Mouse (Mus musculus) embryonic stem cell, embryonic (primary cell): ENCODE measurements at regions not wholly inside any gene's neighbourhood (a gene's known extent, or its start where the extent isn't known, plus 50 kb on each side); places are given as distances from the start of the nearest gene placed in this dataset.

Experiments
- CTCF ChIA-PET, 4 experiments: fragments of 300-600 bp in 2 of 4; fragments of 350-600 bp in 2 of 4; sonication (Branson Sonifier 250); formaldehyde crosslinking; loops; one replicate each; lab custom pipeline; 2022; ENCODE audit warnings: inconsistent platforms in 2 of 4; lab: Charles Lee
- POLR2A ChIA-PET, 4 experiments: fragments of 300-600 bp in 2 of 4; fragments of 350-600 bp in 2 of 4; sonication (Branson Sonifier 250); formaldehyde crosslinking; loops; one replicate each; lab custom pipeline; 2022; ENCODE audit warnings: antibody characterized with exemption in 4 of 4, inconsistent platforms in 1 of 4; lab: Charles Lee

DNA sequence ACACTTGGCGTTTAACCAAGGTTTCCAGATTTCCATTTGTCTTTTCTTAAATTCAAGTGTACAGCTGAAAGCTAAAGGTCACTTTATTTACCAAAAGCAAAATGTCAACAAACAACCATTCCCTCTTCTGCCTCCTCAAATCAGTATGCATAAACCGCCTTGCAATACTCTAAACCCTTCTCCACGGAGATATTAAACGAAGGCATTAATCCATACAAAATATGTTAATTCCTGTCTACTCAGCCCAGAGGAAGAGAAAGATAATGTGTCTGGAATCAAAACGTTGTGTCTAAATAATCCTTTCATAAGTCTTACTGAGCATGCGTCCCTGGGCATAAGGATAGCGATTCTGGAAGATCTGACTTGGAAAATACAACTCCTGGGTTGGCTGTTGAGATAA lies 1506.5 kb downstream of the Stim2 start:
- ChIA-PET POLR2A (interaction anchor here in 1 of 4 experiments (0.5 kb wide), 1 partner anchor 296 kb away, joined by 3 read pairs; no protein-coding TSS in a partner anchor), CTCF (no interaction called here)

DNA sequence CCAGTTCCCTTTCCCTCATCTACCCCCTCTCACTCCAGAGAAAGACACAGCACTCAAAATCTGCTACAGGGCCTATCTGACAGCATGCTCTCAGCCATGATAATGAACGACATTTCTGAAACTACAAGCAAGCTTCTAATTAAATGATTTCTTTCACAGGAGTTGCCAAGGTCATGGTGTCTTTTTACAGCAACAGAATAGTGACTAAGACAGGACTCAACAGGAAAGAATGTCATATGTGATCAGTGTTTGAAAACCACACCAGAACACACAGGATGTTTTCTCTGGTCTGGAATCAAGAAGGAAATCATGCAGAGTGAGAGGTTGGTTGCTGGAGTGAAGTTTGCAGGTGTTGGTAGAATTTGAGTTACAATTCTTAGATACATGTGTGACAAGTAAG lies 1507.6 kb downstream of the Stim2 start:
- POLR2A ChIA-PET: no interaction called here

GRCm38 (mm10) chr5:55514269-55514668 lies 1516.0 kb downstream of the Stim2 start:
- ChIA-PET CTCF (no interaction called here), POLR2A (no interaction called here)

More for the DNA sequence above, 1507.6 kb downstream of the Stim2 start:
- CTCF ChIA-PET: no interaction called here

GRCm38 (mm10) chr5:55551154-55551553 lies 1552.9 kb downstream of the Stim2 start:
- ChIA-PET POLR2A (no interaction called here), CTCF (no interaction called here)
